Mouse (Mus musculus) thymus, postnatal 36 days (tissue): ENCODE results near the gene Akr1b3.

Experiments used
- DNase-seq, 2 experiments: peaks; one replicate each; pipeline ENCODE4 v3.0.0; 2022; ENCODE audit warnings: mixed read lengths in 2 of 2

Akr1b3 gene

DNA sequence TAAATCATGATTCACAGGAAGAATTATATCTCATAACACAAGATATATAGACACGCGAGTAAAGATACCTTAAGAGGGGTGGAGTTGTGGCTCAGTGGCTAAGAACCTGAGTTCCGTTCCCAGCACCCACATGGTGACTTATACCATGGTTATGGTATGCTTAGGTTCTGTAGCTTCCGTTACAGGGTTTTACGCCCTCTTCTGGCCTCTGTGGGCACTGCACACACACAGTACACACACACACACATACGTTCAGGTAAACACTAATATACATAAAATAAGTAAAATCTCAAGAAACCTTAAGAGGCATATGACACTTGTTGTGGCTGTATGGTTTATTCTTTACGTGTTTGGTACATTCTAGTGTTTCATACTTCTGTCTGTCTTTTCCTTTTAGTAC lies 4.8 kb upstream of the Akr1b3 start:
- DNase-seq, result no peak

DNA sequence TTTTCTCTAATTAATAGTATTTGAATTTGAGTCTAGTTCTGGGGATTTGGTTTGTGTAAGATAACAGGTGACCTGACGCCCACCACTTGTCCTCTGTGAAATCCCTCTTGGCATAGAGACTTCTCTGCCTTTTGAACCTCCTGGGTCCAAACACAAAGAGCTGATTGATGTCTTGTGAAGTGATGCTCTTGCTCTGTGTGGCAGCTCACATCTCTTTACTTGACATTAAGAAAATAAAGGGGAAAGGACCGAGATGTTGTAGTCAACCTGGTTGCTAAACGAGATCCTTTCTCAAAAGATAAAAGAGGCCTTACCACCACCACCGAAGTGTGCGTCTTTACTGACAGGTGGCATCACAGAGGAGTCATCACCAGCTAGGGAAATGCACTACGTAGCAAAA lies 1.4 kb upstream of the Akr1b3 start:
- peak; percentile 6 to 23 for DNase-seq

DNA sequence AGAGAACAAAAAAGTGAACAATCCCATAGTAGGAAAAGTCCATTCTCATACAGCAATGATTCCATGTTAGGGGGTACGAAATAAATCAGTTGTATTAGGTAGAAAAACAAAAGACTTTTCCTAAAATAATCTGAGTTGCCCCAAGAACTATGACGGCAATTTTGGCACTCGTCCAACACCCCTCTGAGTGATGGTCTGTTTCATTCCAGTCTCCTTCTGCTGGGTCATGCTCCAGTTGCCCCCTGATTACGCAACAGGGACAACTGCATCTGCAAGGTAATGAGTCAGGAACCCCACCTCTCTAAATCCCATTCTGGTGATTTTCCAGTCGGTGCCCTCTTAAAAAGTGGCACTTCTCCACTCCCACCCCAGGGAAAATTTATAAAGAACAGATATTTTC lies 894 bp upstream of the Akr1b3 start:
- DNase-seq, result peak; percentile 8 to 18

DNA sequence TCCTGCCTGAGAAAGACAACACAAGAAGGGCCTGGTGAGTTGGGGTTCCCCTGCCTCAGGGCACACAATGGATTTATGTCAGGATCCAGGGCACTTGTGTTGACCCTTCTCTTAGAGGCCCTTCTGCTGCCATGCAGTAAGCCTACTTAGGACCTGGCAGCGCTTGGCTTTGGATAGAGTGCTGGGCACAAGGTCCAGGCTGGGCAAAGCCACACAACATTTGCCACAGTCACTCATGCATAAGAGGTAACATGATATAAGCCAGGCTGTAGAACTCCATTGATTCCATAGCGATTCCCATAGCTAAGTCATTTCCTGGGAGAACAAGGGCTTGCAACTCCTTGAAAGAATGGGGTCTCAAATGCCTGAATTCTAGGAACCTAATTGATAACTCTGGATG lies 3.4 kb downstream of the Akr1b3 start:
- DNase-seq, result no peak

DNA sequence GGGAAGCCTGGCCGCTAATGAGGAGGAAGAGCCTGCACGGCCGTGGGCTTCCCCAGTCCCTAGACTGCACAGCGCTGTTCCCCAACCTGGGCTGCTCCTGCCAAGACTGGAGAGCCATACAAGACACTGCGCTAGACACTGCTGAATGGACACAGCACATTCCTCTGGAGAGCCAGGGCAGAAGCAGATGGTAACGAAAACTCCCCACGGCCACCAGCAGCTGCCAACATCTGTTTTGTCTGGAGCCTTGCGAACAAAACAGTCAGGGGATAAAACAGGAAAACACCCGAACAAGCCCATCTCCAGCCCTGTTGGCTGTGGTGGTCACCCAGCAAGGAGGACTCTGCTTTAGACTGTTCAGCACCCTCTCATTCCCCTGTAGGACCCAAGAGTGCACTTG lies 3.9 kb downstream of the Akr1b3 start:
- no peak for DNase-seq

DNA sequence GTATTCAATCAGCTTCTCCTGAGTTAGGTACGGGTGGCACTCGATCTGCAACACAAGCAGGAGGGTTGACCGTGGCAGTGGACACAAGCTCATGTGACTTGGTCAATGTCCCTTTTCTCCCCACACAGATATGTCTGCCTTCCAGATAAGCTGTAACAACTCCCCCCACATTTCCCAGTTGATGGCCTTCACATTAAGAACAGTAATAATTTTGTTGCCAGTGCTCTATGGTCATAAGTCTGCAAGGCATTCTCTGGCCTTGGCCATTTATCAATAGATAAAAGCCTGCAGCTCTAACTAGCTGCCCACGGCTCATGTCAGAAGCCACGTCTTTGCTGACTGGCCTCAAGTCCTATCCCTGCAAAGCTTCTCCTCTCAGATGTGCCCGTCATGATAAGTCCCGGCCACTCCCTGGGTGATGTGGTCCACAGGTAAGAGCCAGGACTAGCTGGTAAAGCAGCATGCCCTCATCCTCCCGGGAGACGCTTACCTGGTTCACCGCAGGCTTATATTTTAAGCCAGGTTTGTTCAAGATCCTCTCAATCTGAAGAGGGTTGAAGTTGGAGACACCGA lies 7.2 kb downstream of the Akr1b3 start:
- DNase-seq, result no peak

DNA sequence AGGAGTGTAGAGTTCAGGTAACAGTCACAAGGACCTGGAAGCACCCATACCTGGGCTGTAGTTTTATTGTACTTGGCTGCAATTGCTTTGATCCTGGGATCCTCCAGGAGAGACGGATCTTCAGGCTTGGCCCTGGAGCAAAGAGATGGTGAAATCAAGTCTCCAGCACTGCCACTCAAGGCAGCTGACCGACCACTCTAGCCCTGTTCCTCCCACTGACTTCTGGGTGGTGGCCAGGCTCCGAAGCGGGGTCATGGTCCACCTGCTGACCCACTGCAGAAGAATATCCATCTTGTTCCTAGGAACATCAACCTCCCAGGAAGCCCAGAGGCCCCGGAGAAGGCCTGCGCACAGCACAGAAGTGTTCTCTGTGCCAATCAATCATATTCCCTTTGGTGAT lies 7.8 kb downstream of the Akr1b3 start:
- no peak for DNase-seq

DNA sequence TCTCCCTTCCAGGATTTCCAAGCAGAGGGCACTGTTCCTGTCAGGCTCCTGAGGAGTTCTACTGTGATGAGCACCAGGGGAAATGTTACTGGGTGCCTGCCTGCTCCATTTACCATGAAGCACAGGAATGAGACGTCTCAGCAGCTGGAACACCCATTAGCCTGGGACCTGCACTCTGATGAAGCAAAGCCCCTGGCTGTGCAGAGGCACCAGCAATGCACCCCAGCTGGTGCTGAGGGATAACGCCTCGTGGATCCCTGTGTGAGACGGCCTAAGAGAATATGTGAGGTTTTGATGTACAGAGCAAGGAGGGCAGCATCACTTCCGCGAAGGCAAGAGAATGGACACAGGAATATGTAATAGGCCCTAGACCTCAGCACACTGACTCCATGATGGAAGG lies 10.5 kb downstream of the Akr1b3 start:
- no peak for DNase-seq

DNA sequence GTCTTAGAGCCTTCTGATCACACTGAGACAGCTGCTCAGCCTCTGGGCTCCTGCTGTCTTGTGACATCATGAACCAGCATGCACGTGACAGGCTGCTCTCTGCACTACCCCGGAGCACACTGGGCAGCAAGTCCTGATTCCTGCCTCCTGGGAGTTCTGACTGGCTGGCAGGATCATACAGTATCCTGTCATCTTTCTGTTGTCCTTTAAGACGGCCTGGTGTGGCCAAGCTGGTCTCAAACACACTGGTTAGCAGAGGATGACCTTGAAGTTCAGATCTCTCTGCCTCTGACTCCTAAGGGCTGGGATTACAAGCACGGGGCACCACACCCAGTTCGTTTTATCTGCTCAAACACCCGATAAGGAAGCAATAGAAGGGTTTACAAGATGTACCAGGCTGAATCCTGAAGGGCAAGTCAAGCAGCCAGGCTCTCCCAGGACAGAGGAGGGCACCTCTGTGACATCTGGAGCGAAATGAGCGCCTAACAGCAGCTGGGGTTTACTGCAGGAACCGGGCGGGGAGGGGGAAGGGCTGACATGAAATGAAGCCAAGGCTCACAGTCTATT lies 12.5 kb downstream of the Akr1b3 start:
- no peak for DNase-seq

DNA sequence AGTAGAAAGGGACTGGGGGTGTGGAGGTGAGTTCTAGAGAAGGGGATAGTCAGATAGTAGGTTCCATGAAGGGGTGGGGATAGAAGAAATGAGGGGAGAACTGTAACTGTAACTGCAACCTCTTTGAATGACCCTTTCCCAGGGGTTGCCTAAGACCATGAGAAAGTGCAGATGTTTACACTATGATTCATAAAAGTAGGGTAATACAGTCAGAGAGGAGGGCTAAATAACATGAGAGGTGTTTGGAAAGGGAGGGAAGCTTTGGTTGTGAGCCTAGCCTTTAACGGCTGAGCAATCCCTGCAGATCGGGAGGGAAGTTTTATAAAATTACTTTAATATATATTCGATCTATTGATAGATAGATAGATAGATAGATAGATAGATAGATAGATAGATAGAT lies 20.2 kb downstream of the Akr1b3 start:
- DNase-seq, result no peak

DNA sequence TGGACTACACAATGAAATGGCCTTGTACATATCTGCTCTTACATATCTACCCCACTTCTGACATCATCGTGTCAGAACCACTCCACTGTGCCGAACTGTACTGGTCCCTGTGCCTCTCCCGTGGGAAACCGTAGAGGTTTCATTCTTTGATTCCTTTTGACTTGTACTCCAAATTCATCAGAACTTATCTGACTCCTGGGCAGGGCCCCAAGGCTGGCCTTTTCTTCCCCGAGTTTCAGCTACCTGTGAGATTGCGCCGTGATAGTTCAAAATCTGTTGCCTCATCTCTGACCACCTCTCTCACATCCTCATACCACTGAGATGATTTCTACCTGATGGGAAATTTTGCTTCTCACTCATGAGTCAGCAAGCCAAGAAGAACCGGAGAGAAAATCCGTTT lies 21.8 kb downstream of the Akr1b3 start:
- no peak for DNase-seq

DNA sequence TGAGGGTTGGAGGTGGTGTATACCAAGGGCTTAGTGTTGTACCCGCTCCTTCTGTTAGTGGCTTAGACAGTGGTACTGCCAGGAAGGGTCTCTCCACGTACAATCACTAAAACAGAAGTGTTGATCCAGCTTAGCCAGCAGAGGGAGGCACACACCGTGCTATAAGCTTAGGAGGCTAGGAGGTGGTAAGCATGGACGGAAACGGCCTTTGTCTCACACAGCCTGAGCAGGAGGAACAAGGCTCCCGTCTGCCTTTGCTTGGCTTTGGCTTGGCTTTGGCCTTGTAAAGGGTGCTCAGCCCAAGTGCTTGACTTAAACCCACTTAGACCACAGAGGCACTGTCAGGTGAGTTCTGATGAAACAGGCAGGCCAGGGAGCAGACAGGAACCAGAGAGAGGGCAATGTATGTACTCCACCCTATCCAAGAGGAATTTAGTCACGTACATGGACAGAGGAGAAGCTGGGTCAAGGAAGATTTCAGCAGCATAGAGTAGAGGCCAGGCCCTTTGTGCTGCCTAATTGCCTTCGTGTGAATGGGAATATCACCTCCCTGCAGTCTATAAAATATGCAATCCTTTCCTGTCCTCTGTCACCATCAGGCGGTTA lies 24.3 kb downstream of the Akr1b3 start:
- peak; percentile 78 to 80 for DNase-seq

DNA sequence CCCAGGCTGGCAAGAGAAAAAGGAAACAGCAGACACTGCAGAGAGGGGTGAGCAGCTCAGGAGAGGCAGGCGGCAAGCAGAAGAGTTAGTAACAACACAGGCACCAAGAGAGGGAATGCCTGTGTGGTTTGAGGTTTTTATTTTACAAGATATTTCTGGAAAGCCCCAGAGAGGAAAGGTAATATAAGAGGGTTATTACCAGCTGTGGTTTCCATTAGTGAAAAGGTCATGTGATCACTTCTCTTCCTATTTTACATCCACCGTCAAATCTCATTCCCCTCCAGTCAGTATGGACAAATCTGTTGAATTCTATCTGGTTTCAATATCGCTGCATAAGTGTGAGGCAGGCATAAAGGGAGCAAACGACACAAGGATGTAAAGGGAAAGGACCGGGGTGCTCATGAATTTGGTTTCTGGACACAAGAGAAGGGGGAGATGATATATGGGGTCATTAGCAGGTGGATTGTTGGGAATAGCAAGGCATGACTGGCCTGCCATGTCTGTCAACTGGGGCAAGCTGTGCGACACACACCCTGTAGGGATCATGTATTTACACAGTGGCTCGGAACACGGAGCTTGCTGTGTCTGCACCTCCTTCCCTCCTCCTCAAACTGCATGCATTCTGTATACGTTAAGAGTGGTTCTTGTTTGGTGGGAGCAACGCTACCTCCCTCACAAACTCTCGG lies 24.9 kb downstream of the Akr1b3 start:
- no peak for DNase-seq

DNA sequence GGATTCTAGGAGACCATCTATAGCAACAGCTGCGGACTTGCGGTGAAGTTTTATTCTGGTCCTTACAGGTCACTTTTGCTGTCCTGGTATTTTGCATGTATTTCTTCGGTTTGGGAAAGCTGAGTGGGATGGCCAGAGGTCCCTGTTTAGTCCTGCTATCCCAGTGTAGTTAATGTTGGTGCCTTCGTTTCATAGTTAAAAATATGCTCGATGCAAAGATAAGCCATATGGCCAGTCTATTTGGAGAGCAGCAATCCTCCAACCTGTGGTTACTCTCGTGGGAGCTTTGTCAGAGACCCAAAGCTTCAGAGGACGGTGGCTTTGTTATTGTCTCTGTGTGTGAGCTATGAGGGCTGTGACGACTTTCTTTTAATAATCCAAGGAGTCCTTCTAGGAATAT lies 26.6 kb downstream of the Akr1b3 start:
- no peak for DNase-seq

DNA sequence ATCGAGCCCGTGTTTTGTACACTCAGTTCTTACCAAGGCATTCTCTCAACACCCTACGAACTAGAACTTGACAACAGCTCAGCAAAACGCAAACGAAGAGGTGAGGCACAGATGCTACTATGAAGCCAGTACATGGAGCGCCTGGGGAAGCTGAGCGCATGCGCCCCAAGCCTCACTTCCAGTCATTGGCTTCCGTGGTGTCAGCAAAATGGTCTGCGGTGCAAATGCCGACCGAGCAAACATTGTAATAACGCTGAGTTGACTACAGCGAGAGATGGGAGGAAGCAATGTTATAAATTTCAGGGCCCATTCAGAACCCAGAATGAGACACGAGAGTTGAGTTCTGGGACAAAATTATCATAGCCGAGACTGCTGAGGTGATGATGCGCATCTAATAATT lies 27.2 kb downstream of the Akr1b3 start:
- DNase-seq, result no peak

DNA sequence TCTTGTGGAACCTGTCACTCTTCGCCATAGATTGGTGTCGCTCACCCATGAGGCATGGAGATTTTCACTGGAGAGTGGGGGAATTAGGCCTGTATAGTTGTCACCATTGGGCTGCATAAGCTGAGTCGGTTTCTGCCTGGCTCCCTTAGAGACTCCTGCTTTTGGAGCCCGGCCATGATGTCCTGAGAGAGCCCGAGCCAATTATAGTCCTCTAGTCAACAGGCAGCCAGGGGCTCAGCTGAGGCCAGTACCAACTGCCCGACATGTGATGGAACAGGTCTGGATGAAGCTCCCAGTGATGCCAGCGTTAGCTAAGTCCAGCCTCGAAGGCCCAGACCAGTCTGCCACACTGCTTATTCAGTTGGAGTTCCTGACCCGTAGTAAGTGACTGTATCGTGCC lies 29.2 kb downstream of the Akr1b3 start:
- no peak for DNase-seq

DNA sequence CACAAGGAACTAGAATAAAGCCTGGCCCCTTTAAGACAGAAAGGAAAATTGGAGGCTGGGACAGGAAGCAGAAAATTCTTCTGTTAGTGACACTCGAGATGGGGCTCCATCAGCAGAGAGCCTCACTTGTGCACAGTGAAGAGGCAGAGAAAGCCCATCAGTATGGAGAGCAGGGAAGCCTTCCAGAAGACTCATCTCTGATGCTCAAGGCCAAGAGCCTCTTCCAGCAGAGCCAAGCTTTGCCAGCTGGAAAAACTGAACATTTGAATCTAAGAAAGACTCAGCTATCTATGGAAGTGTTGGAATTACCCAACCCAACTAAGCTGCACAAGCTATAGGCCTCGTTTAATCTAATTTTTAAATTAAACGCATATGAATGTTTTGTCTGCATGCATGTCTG lies 30.4 kb downstream of the Akr1b3 start:
- no peak for DNase-seq

DNA sequence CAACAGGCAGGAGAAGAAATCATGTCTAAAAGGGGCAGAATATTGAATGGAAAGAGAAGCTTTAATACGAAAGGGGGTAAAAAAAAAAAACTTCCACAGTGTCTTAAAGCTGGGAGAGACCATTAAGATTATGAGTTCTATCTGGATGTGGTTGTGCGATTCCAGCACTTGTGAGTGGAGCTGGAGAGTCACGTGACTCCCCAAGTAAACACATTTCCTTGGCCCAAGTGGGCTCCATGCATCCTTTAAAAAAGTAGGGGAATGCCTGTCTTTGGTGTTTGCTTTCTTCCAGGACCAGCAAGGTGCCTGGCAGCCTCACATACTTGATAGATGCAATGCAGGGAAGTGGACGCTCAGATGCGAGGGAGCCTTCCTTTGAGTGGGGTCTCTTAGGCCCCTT lies 38.9 kb downstream of the Akr1b3 start:
- DNase-seq, result no peak

DNA sequence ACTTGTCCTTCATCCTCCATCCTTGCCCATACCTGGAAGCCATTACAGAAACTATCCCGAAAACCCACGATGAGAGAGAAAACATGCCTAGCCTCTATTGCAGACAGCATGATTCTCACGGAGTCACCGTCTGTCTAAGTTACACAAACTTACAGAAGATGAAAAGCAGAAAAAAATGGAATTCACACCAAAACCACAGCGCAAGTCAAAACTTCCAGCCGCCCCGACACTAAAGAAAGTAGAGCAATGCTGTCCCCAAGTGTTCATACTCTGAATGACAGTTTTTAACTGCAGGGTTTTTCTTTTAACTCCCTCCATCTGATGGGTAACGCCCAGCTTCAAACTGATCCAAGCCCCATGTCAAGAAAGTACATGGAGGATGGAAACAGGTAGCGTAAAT lies 39.6 kb downstream of the Akr1b3 start:
- DNase-seq, result peak; percentile 17 to 25

DNA sequence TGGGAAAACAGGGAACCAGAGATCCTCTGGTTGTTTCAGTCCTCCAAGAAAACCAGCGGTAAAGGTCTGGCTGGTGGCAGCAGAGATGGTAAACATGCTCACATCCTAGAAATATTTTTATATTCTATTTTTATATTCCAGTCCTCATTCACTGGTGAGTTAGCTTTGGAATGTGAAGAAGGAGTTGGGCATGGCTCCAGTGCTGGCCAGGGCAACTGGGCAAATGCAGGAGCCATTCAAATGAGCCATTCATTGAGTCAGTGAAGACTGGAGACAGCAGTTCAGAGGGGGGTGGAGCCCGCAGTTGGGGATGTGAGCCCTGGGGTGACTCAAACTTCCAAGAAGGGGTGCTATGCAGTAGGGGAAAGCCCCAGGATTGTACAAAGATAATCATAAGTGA lies 42.9 kb downstream of the Akr1b3 start:
- DNase-seq, result no peak

DNA sequence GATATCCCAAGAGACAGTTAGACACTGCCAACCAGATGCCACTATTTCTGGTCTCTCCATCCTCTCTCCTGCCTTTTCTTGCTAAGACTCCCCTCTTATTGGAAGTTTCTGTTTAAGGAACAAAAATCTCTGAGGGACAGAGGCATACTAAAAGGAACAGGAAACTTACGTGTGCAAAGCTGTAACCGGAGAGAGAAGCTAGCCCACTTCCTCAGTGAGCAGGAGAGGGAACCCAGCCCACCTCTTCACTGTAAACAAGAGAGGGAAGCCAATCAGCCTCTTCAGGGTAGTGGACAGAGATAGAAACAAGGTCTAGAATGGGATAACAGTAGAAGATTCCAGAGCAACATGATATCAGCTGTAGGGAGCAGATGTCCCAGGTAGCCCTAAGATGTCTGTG lies 44.2 kb downstream of the Akr1b3 start:
- no peak for DNase-seq

DNA sequence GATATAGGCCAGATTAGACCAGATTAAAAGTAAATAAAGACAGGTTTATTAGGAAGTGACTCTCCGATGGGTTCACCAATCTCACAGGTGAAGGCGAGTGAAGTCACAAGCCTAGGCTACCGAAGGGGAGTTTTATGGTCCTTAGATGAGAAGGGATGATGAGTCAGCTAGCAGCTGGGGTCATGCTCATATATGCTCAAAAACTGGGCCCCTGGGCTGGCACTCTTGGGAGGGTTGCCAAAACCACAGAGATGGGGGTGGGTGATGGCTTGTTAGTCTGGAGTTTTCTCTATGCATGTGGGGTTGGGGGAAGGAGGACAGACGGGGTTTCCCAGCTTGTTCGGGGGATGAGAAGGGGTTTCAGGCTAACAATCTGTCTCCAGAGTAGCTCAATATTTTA lies 44.8 kb downstream of the Akr1b3 start:
- DNase-seq, result peak in 1 of 2 experiments; percentile 15

DNA sequence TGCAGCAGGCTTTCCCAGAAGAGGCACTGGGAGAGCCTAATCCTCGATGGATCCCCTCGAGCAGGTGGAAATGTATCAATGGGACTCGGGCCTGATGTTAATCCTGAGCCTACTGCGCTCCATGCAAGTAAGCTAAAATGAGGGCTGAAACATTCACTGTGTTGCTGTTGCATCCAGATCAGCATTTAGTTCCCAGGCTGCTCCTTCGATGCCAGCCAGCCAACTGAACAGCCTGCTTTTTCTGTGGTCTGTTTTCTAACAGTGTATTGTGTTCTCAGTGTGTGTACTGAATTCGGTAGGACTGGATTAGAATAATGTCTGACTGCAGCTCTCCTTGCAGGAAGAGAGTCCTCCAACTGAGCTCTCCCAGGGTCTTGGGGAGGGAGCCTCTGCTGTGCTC lies 46.6 kb downstream of the Akr1b3 start:
- DNase-seq, result no peak

DNA sequence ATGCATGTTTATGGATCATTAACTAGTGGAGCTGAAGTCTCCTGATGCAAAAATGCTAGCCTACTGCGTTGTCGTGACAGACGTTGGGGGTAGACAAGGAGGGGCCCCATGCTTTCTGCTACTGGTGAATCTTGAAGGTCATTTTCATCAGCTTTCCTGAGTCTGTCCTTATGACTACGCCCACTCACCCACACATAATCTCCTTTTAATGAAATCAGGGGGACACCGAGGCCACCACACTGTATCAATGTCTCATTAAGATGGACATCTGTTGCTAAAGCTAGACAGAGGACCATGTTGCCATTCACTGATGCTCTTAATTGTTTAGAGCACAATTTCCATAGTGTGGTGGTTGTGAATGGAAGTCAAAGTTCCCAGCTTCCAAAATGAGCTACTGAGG lies 58.7 kb downstream of the Akr1b3 start:
- no peak for DNase-seq
